Mouse (Mus musculus) kidney, postnatal 10 days (tissue): ENCODE measurements at regions not wholly inside any gene's neighbourhood (a gene's known extent, or its start where the extent isn't known, plus 50 kb on each side); places are given as distances from the start of the nearest gene placed in this dataset.

Experiments
- DNase-seq: peaks from one replicate; pipeline ENCODE4 v3.0.0; 2021; ENCODE audit warnings: mixed read lengths

DNA sequence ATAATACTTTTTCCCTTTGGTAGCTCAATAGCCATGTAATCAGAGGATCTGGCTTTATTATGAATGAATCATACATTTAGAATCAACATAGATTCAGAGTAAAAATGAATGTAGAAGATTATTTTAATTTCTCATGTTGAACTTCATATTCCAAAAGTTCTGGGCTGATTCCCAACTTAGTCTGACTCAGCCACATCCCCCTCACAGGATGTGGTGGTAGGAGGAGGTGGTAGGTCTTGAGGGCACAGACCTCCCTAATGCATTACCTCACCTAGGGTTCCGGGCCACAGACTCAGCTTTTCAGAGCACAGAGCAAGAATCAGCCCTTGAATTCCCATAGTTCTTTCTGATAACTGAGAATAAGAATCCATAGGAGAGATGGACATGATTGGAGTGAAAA, 99.4 kb upstream of the Fn1 start:
- DNase-seq = no peak

DNA sequence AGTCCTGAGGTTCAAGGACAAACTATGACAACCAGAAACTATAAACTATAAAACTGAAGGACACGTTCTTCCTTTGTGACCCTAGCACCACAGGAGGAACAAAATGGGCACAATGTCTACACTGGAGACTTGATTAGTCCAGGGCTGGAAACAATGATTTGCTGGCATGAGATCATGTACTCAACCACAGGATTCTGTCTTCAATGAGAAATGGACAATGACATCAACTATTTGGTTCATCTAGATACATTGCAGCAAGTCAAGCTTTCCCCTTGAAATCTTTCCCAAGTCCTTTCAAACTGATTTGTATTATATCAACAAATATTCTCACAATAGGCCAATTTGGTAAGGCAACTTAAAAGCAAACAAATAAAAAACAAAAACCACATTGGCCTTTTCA, 98.6 kb upstream of the Fn1 start:
- DNase-seq = no peak

DNA sequence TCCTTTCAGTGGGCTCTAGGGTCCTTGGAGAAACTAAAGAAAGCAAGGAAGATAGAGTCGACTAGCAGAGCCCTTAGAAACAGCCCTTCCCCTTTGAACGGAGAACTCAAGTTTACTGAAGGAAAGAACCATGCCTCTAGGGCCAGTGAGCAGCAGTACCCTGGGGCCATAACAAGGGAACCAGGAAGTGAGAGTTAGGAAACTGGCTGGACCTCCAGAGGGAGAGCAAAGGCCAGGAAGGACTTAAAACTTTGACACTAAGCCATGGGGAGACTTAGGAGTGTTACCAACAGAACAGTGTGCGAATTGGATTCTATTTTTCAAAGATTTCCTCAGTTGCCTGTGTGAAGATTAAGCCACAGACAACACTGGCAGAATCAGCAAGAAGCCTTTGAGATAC, 82.6 kb upstream of the Fn1 start:
- no peak for DNase-seq

DNA sequence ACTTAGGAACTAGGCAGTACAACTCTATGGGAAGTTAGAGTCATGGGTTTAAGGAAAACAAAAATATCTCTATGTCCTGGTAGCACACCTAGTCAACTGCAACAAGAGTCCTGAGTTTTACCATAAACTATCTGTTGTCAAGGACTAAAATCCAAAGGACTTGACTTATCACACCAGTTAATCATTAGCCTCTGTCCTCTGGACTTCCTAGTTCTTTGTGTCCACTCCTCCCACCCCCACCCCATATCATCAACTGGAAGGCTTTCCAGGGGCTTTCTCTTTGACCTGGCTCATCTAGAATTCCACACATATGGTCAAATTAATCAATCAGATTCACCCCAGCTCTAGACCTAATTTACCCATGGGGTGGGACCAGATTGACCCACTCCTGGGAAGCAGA, 78.6 kb upstream of the Fn1 start:
- DNase-seq = no peak

DNA sequence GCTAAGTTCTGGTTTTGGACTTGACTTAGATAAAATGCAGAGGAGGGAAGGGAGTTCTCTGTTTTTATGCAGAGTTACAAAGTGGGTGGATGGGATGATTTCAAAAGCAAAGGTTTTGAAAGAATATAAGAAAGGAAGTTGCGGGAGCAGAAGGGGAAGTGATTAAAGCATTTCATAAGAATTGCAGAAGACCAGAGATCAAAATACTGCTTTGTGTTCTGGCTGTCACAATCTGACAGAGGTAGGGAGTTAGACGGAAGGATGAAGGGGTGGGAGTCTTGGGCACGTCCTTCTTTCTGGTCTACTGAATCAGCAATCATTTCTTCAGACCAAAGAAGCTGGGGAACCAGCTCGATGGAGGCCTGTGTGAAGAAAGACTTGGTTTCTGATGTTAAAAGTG, 78.0 kb upstream of the Fn1 start:
- DNase-seq = no peak

DNA sequence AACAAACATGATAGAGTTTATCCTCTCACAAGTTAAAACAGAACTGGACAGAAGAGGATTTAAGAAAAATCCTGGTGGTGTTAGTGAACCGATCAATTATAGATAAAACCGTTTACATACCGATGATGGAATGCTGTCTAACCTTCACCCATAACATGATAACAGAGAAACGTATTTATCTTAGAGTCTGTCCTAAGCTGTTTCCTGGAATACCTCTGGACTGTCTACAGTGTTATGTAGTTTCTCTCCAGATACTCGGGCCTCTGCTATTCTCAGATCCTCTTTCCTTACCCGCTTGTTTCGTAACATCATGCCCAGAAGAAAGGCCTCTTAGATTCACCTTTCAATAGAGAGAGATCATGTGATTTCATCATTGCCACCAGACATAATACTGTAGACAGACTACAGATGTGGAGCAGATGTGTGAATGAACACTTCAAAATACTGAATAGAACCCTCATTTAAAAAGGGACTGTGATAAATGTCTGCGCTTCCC, 75.9 kb upstream of the Fn1 start:
- DNase-seq = no peak

DNA sequence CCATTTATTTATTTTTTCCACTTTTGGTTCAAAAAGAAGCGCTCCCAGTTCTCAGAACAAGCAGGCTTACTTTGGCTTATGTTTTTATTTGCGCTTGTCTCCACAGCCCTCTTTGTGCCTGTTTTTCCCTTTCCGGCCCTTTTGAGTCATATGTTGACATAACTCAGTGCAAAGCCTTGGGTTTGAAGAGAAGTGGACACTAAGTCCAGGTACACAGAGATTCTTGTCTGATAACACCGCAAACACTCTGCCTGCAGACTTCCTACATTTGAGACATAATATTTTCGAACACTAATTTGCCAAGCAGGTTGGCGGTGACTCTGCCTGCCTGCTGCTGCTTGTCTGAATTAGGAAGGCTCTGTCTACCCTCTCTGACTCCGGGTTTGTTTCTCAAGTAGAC, 70.8 kb upstream of the Fn1 start:
- no peak for DNase-seq

DNA sequence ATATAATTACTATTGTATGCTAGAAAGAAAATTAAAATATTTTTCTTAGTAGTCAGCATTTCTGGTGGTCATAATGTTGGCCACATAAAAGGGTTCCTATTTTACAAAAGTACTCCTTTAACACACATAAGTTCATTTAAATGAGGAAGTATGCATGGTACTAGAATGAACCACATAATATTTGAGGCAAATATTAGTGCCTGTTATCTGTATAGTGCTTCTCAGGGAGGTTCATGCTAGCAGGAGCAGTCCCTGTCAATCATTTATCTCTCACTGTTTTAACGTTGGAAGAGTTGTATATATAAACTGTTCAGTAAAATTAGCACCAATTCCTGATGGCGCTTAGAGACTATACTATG, 70.0 kb upstream of the Fn1 start:
- no peak for DNase-seq

DNA sequence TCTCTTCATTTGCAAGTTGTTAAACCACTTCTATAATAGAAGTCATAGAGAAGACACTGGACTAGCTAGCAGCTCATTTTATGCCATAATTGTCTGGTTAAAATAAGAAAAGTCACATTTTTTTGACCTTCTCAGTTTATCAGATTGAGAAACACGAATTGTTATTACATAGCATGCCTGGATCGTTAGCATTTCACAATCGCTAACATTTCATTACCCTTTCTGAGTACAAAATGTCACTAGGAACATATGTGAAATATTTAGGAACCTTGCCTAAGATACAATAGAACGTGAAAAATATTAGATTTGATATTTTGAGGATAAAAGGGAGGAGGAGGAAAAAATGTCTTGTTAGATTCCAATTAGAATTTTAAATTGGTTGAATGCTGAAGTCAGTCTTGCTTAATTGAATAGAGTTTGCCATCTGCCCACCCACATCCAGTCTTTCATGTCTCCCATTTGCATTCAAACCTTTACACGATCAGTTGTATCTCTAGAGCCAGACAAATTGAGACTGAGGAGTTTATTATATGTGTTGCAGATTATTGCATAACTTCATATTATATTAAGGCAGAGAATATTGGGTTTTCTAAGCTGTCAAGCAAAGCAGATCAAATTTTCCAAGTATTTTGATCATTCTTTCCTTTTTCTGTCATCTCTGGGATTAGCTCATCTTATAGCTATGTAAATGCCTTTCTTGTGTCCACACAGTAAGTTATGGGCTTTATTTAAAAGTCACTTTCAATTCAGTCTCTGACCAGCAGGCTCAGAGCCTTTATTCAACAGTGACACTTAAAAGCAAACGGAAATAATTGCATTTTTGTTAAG, 69.4 kb upstream of the Fn1 start:
- DNase-seq = no peak
